Mouse (Mus musculus): ENCODE data around the gene Tmem102.

DNA sequence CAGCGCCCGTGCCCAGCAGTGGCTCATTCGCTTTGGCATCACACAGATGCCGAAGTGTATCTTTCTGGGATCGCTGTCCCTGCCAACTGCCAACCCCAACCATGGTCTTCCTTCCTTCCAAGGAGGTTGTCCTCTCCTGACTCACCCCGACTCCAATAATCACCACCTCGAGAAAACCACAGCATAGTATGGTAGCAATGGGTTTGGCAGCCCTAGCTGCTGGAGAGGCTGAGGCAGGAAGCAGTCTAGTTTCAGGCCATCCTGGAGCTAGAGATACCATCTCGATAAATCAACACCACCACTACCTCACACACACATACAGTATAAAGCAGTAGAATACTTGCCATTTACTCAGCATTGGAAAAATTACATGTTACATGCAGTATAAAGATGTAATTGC lies 13.4 kb upstream of the Tmem102 start:
- TF ChIP-seq CTCF (IDR thresholded peaks at IDR 0.05) (no peak), EP300 (IDR thresholded peaks at IDR 0.05) (no peak)
